Mouse (Mus musculus): ENCODE measurements around the gene Lpar6. TPM values are rescaled to one million over a fixed set of nuclear protein-coding genes. Genes with fewer than 3 reads are reported as not detected.

The Lpar6 gene
- polyA plus RNA-seq, 1 experiment from 2014 or later, result 15.5 TPM

- H3K9ac ChIP-seq (ENCODE audit: low read depth, low read length), result no peak overlapping the region
- DNase-seq (ENCODE audit: low spot score), result no peak
- no peaks in the 10 kb centered on the region for H3K4me1 ChIP-seq (replicated peaks; ENCODE audit: insufficient read depth, low read length)
- H3K27me3 ChIP-seq (ENCODE audit: insufficient read depth, low read length), result no peaks in the 10 kb centered on the region
- H3K9me3 ChIP-seq (replicated peaks; ENCODE audit: low read length), result no peaks in the 10 kb centered on the region
- H3K4me3 ChIP-seq (replicated peaks; ENCODE audit: low read depth, low read length), result no peak overlapping the region
- H3K4me2 ChIP-seq (ENCODE audit: low read length), result no peak overlapping the region
- TF ChIP-seq CTCF (IDR thresholded peaks at IDR 0.05; ENCODE audit: low read depth), result peak; percentile 38; the same call in 1 of the 2 replicates
- WGBS, result 78% methylated on average over 3 of the region's 3 CpGs
- no peak overlapping the region for H3K27ac ChIP-seq
- no peak for ATAC-seq (replicated peaks; ENCODE audit: low FRiP score, low read depth)
- 0 out of 2 replicates have a peak, but pooled peaks cover 19% of the 10 kb centered on the region for H3K36me3 ChIP-seq (ENCODE audit: insufficient read depth, low read length)
Observed at GRCm38 (mm10) chr14:73266166-73266565, 28.5 kb downstream of the Lpar6 start.

- Histone ChIP-seq H3K4me1 (replicated peaks; ENCODE audit: insufficient read depth, low read length) (no peaks in the 10 kb centered on the region), H3K9me3 (replicated peaks; ENCODE audit: low read length) (no peaks in the 10 kb centered on the region), H3K4me3 (replicated peaks; ENCODE audit: low read depth, low read length) (no peak overlapping the region), H3K9ac (ENCODE audit: low read depth, low read length) (no peak overlapping the region), H3K27me3 (ENCODE audit: insufficient read depth, low read length) (no peaks in the 10 kb centered on the region), H3K36me3 (ENCODE audit: insufficient read depth, low read length) (0 out of 2 replicates have a peak, but pooled peaks cover 3% of the 10 kb centered on the region), H3K4me2 (ENCODE audit: low read length) (no peak overlapping the region), H3K27ac (no peak overlapping the region)
- no peak for TF ChIP-seq CTCF (IDR thresholded peaks at IDR 0.05; ENCODE audit: low read depth)
- WGBS, result 79% methylated on average over 5 of the region's 5 CpGs
- DNase-seq (ENCODE audit: low spot score), result no peak
- ATAC-seq (replicated peaks; ENCODE audit: low FRiP score, low read depth), result no peak
Observed at GRCm38 (mm10) chr14:73271807-73272206, 34.1 kb downstream of the Lpar6 start.

- ATAC-seq (replicated peaks; ENCODE audit: low FRiP score, low read depth), result no peak
Observed at GRCm38 (mm10) chr14:73279096-73279495, 41.4 kb downstream of the Lpar6 start.

DNA sequence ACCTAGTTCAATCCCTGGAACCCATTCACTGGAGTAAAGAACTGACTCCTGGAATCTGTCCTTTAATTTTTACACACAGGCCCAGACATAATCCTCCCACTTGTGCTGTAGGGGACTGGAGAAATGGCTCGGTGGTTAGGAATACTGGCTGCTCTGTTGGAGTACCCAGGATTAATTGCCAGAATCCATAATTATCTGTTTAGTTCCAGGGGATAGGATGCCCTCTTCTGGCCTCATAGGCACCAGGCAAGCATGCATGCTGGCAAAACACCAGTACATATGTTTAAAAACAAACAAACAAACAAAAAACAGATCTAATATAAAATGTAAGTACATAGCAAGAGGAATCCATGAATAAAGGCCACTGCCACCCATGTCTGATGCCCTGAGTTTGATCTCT lies 43.3 kb downstream of the Lpar6 start:
- H3K4me1 ChIP-seq (replicated peaks; ENCODE audit: insufficient read depth, low read length), result no peaks in the 10 kb centered on the region
- no peak overlapping the region for H3K4me2 ChIP-seq (ENCODE audit: low read length)
- H3K9ac ChIP-seq (ENCODE audit: low read depth, low read length), result no peak overlapping the region
- WGBS, result 9% methylated on average over 1 of the region's 1 CpGs
- ATAC-seq (replicated peaks; ENCODE audit: low FRiP score, low read depth) (no peak), DNase-seq (ENCODE audit: low spot score) (peak; percentile 55)
- TF ChIP-seq CTCF (IDR thresholded peaks at IDR 0.05; ENCODE audit: low read depth), result peak; percentile 75
- no peaks in the 10 kb centered on the region for H3K27me3 ChIP-seq (ENCODE audit: insufficient read depth, low read length)
- H3K4me3 ChIP-seq (replicated peaks; ENCODE audit: low read depth, low read length), result no peak overlapping the region
- H3K36me3 ChIP-seq (ENCODE audit: insufficient read depth, low read length), result no peaks in the 10 kb centered on the region
- no peaks in the 10 kb centered on the region for H3K9me3 ChIP-seq (replicated peaks; ENCODE audit: low read length)
- no peak overlapping the region for H3K27ac ChIP-seq

More at GRCm38 (mm10) chr14:73279096-73279495, 41.4 kb downstream of the Lpar6 start:
- no peak for DNase-seq (ENCODE audit: low spot score)
- no peak overlapping the region for H3K4me3 ChIP-seq (replicated peaks; ENCODE audit: low read depth, low read length)
- no peak for TF ChIP-seq CTCF (IDR thresholded peaks at IDR 0.05; ENCODE audit: low read depth)
- WGBS, result 87% methylated on average over 6 of the region's 6 CpGs
- no peak overlapping the region for H3K27ac ChIP-seq
- H3K4me2 ChIP-seq (ENCODE audit: low read length), result no peak overlapping the region
- H3K9ac ChIP-seq (ENCODE audit: low read depth, low read length), result no peak overlapping the region
- H3K9me3 ChIP-seq (replicated peaks; ENCODE audit: low read length), result no peaks in the 10 kb centered on the region
- H3K27me3 ChIP-seq (ENCODE audit: insufficient read depth, low read length), result no peaks in the 10 kb centered on the region
- no peaks in the 10 kb centered on the region for H3K36me3 ChIP-seq (ENCODE audit: insufficient read depth, low read length)
- no peaks in the 10 kb centered on the region for H3K4me1 ChIP-seq (replicated peaks; ENCODE audit: insufficient read depth, low read length)

DNA sequence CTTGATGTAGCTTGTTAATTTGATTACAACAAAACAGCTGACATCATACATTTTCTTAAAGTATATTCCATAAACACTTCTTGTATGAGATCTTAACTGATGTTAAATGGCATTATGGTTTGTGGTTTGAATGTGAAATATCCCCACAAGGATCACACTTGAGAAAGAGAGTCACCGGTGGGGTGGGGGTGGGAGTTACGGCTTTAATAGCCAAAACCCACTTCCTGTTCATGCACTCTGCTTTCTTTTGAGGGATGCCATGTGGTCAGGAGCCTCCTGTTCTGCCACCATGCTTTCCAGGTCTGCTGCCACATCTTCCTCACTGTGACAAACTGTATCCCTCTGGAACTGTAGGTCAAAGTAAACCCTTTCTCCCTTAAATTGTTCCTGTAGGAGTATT lies 52.2 kb downstream of the Lpar6 start:
- H3K27ac ChIP-seq, result no peak overlapping the region
- ATAC-seq (replicated peaks; ENCODE audit: low FRiP score, low read depth) (no peak), DNase-seq (ENCODE audit: low spot score) (no peak)
- no peaks in the 10 kb centered on the region for H3K27me3 ChIP-seq (ENCODE audit: insufficient read depth, low read length)
- WGBS, result 91% methylated on average over 2 of the region's 2 CpGs
- H3K9ac ChIP-seq (ENCODE audit: low read depth, low read length), result no peak overlapping the region
- H3K4me3 ChIP-seq (replicated peaks; ENCODE audit: low read depth, low read length), result no peak overlapping the region
- no peak for TF ChIP-seq CTCF (IDR thresholded peaks at IDR 0.05; ENCODE audit: low read depth)
- H3K4me1 ChIP-seq (replicated peaks; ENCODE audit: insufficient read depth, low read length), result no peaks in the 10 kb centered on the region
- H3K36me3 ChIP-seq (ENCODE audit: insufficient read depth, low read length), result no peaks in the 10 kb centered on the region; the same call in 1 of the 2 replicates
- no peak overlapping the region for H3K4me2 ChIP-seq (ENCODE audit: low read length)
- H3K9me3 ChIP-seq (replicated peaks; ENCODE audit: low read length), result no peaks in the 10 kb centered on the region

DNA sequence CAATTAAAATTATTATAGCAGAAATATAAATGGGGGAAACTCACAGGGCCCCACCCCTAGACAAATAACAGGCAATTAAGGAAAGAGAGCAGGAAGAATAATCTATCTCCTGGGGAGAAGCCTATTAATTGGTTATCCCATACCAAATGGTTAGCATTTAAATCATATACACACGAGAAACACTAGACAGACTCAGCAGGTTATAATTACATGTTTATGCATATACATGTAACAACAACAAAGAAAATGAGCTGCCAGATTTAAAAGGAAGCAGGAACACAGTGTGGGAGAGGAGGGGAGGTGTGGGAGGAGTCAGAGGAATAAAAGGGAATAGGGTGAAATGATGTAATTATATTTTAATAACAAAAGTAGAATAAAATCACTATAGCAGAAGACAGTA lies 54.7 kb downstream of the Lpar6 start:
- 50% methylated on average over 1 of the region's 1 CpGs for WGBS
- ATAC-seq (replicated peaks; ENCODE audit: low FRiP score, low read depth), result no peak
- H3K27me3 ChIP-seq (ENCODE audit: insufficient read depth, low read length), result no peaks in the 10 kb centered on the region

More for the DNA sequence above, 54.7 kb downstream of the Lpar6 start:
- DNase-seq (ENCODE audit: low spot score), result no peak
- no peaks in the 10 kb centered on the region for H3K9me3 ChIP-seq (replicated peaks; ENCODE audit: low read length)
- H3K4me2 ChIP-seq (ENCODE audit: low read length), result no peak overlapping the region
- no peak overlapping the region for H3K27ac ChIP-seq
- no peaks in the 10 kb centered on the region for H3K4me1 ChIP-seq (replicated peaks; ENCODE audit: insufficient read depth, low read length)
- TF ChIP-seq CTCF (IDR thresholded peaks at IDR 0.05; ENCODE audit: low read depth), result no peak
- no peaks in the 10 kb centered on the region; the same call in 1 of the 2 replicates for H3K36me3 ChIP-seq (ENCODE audit: insufficient read depth, low read length)
- no peak overlapping the region for H3K9ac ChIP-seq (ENCODE audit: low read depth, low read length)
- H3K4me3 ChIP-seq (replicated peaks; ENCODE audit: low read depth, low read length), result no peak overlapping the region

MicroRNA genes within 50 kb of the gene (microRNA counts, 519-probe panel; counts per million panel counts)
- 330 counts per million, percentile 68 among the panel's probes with 10 or more counts for microRNA mmu-miR-687

Small RNAs within 50 kb of the gene (microRNA-seq; reads per million reads assigned to microRNA genes)
- gene Mir687, result not detected

Other genes starting within 250 kb of the Lpar6 start
- gene Cysltr2, start 188.8 kb upstream of the Lpar6 start, polyA plus RNA-seq (2015; fragmentation: Nextera tagmentation; extraction: Ambion mirVana), result 0.21 and 0.54 TPM in 2 replicates
- gene Rcbtb2, start 114.9 kb upstream of the Lpar6 start, polyA plus RNA-seq (2015; fragmentation: Nextera tagmentation; extraction: Ambion mirVana), result 87.4 and 93.7 TPM in 2 replicates
- 21.9 and 26.6 TPM in 2 replicates for gene Rb1, start 87.9 kb downstream of the Lpar6 start, polyA plus RNA-seq (2015; fragmentation: Nextera tagmentation; extraction: Ambion mirVana)
- 1,975 and 1,980 TPM in 2 replicates for gene Itm2b, start 147.4 kb downstream of the Lpar6 start, polyA plus RNA-seq (2015; fragmentation: Nextera tagmentation; extraction: Ambion mirVana)

All from kidney, postnatal 0 days (tissue).